Mouse (Mus musculus): ENCODE measurements around the gene Tmc6.

DNA sequence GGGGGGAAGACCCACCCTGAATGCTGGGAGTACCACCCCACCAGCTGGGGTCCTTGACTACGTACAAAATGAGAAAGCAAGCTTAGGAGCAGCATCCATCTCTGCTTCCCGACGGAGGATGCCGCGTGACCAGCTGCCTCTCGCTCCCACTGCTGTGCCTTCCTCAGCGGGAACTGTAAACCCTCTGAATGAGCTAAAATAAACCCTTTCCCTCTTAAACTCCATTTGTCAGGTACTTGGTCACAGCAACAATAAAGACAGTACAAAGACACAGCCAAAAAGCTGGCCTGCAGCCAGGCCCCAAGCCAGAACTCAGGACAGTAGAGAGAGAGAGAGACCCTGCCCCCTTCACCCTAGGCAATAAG, 12.3 kb downstream of the Tmc6 start:
- no peak for TF ChIP-seq POLR2A (IDR thresholded peaks at IDR 0.05; ENCODE audit: extremely low read depth, insufficient read depth, low read length)
- TF ChIP-seq CTCF (IDR thresholded peaks at IDR 0.05; ENCODE audit: low read depth, low read length) = no peak
